Mouse (Mus musculus) cerebellum, postnatal 4 days (tissue): Measurements from ENCODE around the gene Rfng.
"Not testable (repeated sequence)": the region's sequence is repeated elsewhere in the genome, so short reads cannot be mapped to it uniquely, and the experiment has no call there.

Experiments used
- DNase-seq, 2 experiments: peaks; one replicate each; pipeline ENCODE4 v3.0.0; 2022; ENCODE audit warnings: low spot score in 2 of 2, mixed read lengths in 1 of 2

Gene Rfng

GRCm38 (mm10) chr11:120784064-120784791 is at the start of gene Rfng, which contains the start of gene Gps1:
Gene Rfng, minus strand, starts transcription at chr11:120784207.
Gene Gps1, plus strand, starts transcription at chr11:120784272.
- peak; percentile 66 to 81 for DNase-seq

GRCm38 (mm10) chr11:120832962-120833361 is 49.0 kb upstream of the Rfng start:
- not testable (repeated sequence) for DNase-seq

GRCm38 (mm10) chr11:120831659-120832440 is 47.8 kb upstream of the Rfng start:
- no peak for DNase-seq

- DNase-seq: no peak
Observed at GRCm38 (mm10) chr11:120830686-120831085, 46.7 kb upstream of the Rfng start.

GRCm38 (mm10) chr11:120829757-120830532 is 45.9 kb upstream of the Rfng start:
- DNase-seq: no peak

GRCm38 (mm10) chr11:120828416-120828815 is 44.4 kb upstream of the Rfng start:
- no peak for DNase-seq

- DNase-seq: no peak
Observed at GRCm38 (mm10) chr11:120826016-120826953, 42.3 kb upstream of the Rfng start.

- DNase-seq: no peak
Observed at GRCm38 (mm10) chr11:120825289-120825863, 41.4 kb upstream of the Rfng start.

- DNase-seq: no peak
Observed at GRCm38 (mm10) chr11:120824787-120825288, 40.8 kb upstream of the Rfng start.

- peak; percentile 97 to 99 for DNase-seq
Observed at GRCm38 (mm10) chr11:120823956-120824786, 40.2 kb upstream of the Rfng start, which contains the start of gene Fasn. Gene Fasn, minus strand, starts transcription at chr11:120824547.

GRCm38 (mm10) chr11:120823551-120823947 is 39.5 kb upstream of the Rfng start:
- DNase-seq: no peak

- peak in 1 of 2 experiments; percentile 16 for DNase-seq
Observed at GRCm38 (mm10) chr11:120822831-120823550, 39.0 kb upstream of the Rfng start.

GRCm38 (mm10) chr11:120822321-120822720 is 38.3 kb upstream of the Rfng start:
- no peak for DNase-seq

GRCm38 (mm10) chr11:120821076-120821922 is 37.3 kb upstream of the Rfng start:
- peak in 1 of 2 experiments; percentile 19 for DNase-seq

- peak in 1 of 2 experiments; percentile 19 for DNase-seq
Observed at GRCm38 (mm10) chr11:120820546-120820945, 36.5 kb upstream of the Rfng start.

- no peak for DNase-seq
Observed at GRCm38 (mm10) chr11:120819556-120819955, 35.5 kb upstream of the Rfng start.

GRCm38 (mm10) chr11:120818251-120818650 is 34.2 kb upstream of the Rfng start:
- peak in 1 of 2 experiments; percentile 19 for DNase-seq

GRCm38 (mm10) chr11:120817358-120817757 is 33.4 kb upstream of the Rfng start:
- no peak for DNase-seq
